Mouse (Mus musculus) stomach, embryonic 14.5 days (tissue): Measurements from ENCODE around the gene Atp6v0a1. TPM values are rescaled to one million over a fixed set of nuclear protein-coding genes. Genes with fewer than 3 reads are reported as not detected.
A peak's percentile ranks its signal among the peaks of the same experiment; 100 is the strongest.

ENCODE experiments used
- ATAC-seq: fragments of 200-750 bp; cut with Nextera tagmentation; 2 replicates; pipeline ENCODE4 v1.8.0; 2017; ENCODE audit warnings: low read depth, moderate TSS enrichment; ENCODE audit not compliant: insufficient number of reproducible peaks, insufficient read depth, low FRiP score
- H3K27ac ChIP-seq: fragments of 300-500 bp; sonication (generic); 2 replicates; pipeline ENCODE4 v1.5.1; 2014; ENCODE audit warnings: mild to moderate bottlenecking, low read length, moderate library complexity, mixed read lengths
- H3K27me3 ChIP-seq: fragments of 300-500 bp; sonication (generic); 2 replicates; pipeline ENCODE4 v1.6.1; 2014; ENCODE audit warnings: low read length, control low read depth, mixed read lengths; ENCODE audit not compliant: control insufficient read depth, insufficient read depth
- H3K36me3 ChIP-seq: fragments of 300-500 bp; sonication (generic); 2 replicates; pipeline ENCODE4 v1.6.1; 2014; ENCODE audit warnings: mild to moderate bottlenecking, control low read depth, low read length, moderate library complexity, mixed read lengths; ENCODE audit not compliant: control insufficient read depth, insufficient read depth
- H3K4me1 ChIP-seq: fragments of 300-500 bp; sonication (generic); 2 replicates; pipeline ENCODE4 v1.6.1; 2014; ENCODE audit warnings: low read length, control low read depth, mixed read lengths; ENCODE audit not compliant: control insufficient read depth, insufficient read depth
- H3K4me2 ChIP-seq: fragments of 300-500 bp; sonication (generic); replicated peaks from 2 replicates; pipeline ENCODE4 v1.6.1; 2014; ENCODE audit warnings: low read depth, low read length, control low read depth
- H3K4me3 ChIP-seq: fragments of 300-500 bp; sonication (generic); 2 replicates; pipeline ENCODE4 v1.5.1; 2014; ENCODE audit warnings: low read depth, low read length, control low read depth
- H3K9ac ChIP-seq: fragments of 300-500 bp; sonication (generic); replicated peaks from 2 replicates; pipeline ENCODE4 v1.6.1; 2014; ENCODE audit warnings: low read depth, mild to moderate bottlenecking, control low read depth, low read length, moderate library complexity, mixed read lengths
- H3K9me3 ChIP-seq: fragments of 300-500 bp; sonication (generic); 2 replicates; pipeline ENCODE4 v1.6.1; 2016; ENCODE audit warnings: low read depth, low read length, control low read depth; ENCODE audit not compliant: control insufficient read depth
- WGBS: fragments of 180-500 bp; shearing (Covaris S2); extraction: QIAGEN DNeasy Blood & Tissue Kit; methylation state at CpG from one replicate; pipeline ENCODE4 v1.1.7; 2014; 5-methylcytosine and 5-hydroxymethylcytosine counted together
- polyA plus RNA-seq: library from polyadenylated mRNA; unstranded; fragments of >200 nt; fragmentation: Nextera tagmentation; extraction: Ambion mirVana; gene quantifications from 2 replicates; pipeline ENCODE4 v1.2.1, GENCODE M21; 2014

The Atp6v0a1 gene
- polyA plus RNA-seq, 1 experiment from 2014 or later = 42.0 TPM

DNA sequence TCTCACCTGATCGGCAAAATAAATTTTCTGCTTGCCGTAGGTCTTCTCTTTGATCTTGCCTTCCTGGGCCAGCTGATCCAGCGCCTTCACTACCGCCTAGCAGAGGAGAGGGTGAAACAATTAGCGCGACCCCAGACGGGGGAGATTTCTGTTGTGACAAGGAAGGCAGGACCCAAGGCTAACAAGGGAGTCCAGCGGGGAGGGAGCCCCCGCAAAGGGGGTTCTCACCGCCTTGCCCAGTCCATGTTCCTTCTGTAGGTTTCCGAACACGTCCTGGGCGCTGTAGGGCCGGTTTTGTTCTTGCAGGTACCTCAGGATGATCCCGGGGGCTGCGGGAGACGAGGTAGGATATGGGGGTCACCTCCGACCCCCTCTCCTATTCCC lies 85.7 kb downstream of the Atp6v0a1 start:
- peak; percentile 44 for ATAC-seq
- peak overlapping the region; percentile 96 for H3K4me2 ChIP-seq
- peak overlapping the region; percentile 68 for H3K4me3 ChIP-seq
- H3K4me1 ChIP-seq = peaks cover 6% of the 10 kb centered on the region; the same call in 1 of the 2 replicates
- 2% methylated on average over 18 of the region's 18 CpGs for WGBS
- H3K27me3 ChIP-seq = no peaks in the 10 kb centered on the region
- H3K36me3 ChIP-seq = peaks cover 57% of the 10 kb centered on the region
- peak overlapping the region; percentile 75 for H3K9ac ChIP-seq
- H3K27ac ChIP-seq = no peak overlapping the region
- H3K9me3 ChIP-seq = no peaks in the 10 kb centered on the region

DNA sequence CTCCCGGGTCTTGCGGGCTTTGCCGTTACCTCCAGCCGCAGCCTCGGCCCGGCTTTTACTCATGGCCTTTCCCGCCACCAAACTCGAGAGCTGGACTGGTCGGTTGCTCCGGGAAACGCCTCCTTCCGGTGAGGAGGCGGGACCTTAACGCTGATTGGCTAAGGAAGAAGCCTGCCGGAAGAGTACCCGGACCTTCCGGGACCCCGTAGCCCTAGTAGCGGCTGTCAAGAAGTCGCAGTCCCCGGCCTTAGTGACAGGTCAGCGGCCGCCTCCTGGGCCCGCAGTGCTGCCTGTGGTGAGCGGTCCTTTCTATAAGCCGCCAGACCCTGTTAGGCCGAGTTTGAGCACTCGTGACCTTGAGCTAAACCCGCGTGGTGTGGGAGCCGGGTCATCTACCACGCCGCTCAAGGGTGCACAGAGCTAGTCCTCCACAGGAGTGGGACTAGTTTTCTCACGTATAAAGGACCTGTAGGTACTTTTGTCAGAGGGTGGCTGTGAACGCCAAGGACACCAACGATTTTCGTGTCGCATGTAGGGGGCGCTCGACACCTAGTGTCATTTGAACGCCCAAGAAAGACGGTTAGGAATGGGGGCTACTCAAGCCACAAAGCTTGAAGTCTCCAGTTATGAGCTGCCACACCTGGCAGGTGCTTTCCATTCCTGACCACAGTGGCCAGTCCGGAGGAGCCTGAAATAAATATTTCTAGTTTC lies 86.2 kb downstream of the Atp6v0a1 start, which contains the start of gene Psmc3ip:
Psmc3ip (minus strand) TSS at position 123 of the 711 bp plus-strand sequence.
- H3K4me2 ChIP-seq = peak within 1 kb of the TSS; percentile 96
- H3K4me1 ChIP-seq = peaks cover 6% of the 10 kb centered on the region; the same call in 1 of the 2 replicates
- peak within 1 kb of the TSS; percentile 68 for H3K4me3 ChIP-seq
- H3K27me3 ChIP-seq = no peaks in the 10 kb centered on the region
- peaks cover 58% of the 10 kb centered on the region for H3K36me3 ChIP-seq
- H3K9me3 ChIP-seq = no peaks in the 10 kb centered on the region
- H3K9ac ChIP-seq = peak within 1 kb of the TSS; percentile 75
- peak within 1 kb of the TSS; percentile 85; the same call in 1 of the 2 replicates for H3K27ac ChIP-seq
- peak; percentile 94 for ATAC-seq
- WGBS = 2% methylated on average over 43 of the region's 43 CpGs

DNA sequence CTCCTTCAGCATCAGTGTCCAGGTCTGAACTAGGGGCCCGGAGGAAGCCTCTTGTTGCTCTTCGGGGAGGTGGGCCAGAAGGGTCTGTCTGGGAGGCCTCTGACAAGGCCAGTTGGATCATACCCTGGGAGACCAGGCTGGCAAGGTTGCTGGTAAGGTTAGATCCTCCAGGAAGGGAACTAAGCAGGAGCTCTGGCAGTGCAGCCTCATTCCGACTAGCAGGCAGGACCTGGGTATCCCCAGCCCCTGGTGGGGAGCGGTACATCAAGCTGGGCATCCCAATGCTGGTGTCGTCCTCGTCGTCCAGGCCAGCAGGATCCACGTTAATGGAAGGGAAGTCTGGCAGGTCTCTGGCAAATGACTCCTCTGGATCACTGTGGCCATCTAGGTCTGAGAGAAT lies 89.0 kb downstream of the Atp6v0a1 start:
- Histone ChIP-seq H3K4me3 (no peak overlapping the region), H3K27me3 (no peaks in the 10 kb centered on the region), H3K36me3 (peaks cover 59% of the 10 kb centered on the region), H3K9ac (no peak overlapping the region), H3K4me2 (no peak overlapping the region), H3K4me1 (peaks cover 6% of the 10 kb centered on the region; the same call in 1 of the 2 replicates), H3K9me3 (no peaks in the 10 kb centered on the region), H3K27ac (no peak overlapping the region)
- WGBS = 88% methylated on average over 8 of the region's 8 CpGs
- ATAC-seq = no peak

DNA sequence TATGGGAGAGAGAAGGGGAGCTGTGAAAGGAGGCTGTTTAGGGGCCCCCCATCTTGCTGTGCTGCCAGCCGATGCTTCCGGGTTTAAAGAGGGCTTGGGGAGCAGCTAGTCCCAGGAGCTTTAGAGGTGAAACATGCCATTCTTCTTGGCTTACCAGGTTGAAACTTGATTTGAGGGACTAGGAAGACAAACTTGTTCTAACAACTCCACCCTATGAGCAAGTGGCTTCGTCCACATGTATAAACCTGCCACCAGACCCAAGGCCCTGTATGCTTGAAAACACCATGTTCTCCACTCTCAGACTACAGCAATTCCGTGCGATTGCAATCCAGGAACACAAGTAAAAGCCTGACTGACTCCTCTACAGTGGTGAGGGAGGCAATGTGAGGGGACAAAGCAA lies 93.8 kb downstream of the Atp6v0a1 start:
- Histone ChIP-seq H3K4me1 (no peaks in the 10 kb centered on the region), H3K4me2 (no peak overlapping the region), H3K36me3 (peaks cover 53% of the 10 kb centered on the region), H3K9ac (no peak overlapping the region), H3K4me3 (no peak overlapping the region), H3K27me3 (no peaks in the 10 kb centered on the region), H3K27ac (peak overlapping the region; percentile 72; the same call in 1 of the 2 replicates), H3K9me3 (no peaks in the 10 kb centered on the region)
- 77% methylated on average over 5 of the region's 5 CpGs for WGBS
- ATAC-seq = no peak

DNA sequence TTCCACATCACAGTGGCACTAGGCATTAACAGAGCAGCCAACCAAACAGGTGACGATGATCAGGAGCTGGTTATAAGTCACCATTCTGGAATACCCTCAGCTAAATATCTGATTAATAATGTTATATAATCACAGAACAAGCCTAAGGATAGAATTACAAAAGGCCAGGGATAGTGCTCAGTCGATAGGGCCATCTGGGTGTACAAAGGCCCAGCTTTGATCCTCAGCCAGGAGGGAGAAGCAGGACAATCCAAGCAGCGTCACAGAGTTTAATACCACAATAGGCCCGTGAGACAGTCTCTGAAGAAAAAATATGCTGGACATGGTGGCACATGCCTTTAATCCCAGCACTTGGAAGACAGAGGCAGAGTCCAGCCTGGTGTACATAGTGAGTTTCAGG lies 100.1 kb downstream of the Atp6v0a1 start:
- H3K27ac ChIP-seq = no peak overlapping the region
- no peak for ATAC-seq
- H3K4me1 ChIP-seq = peaks cover 5% of the 10 kb centered on the region; the same call in 1 of the 2 replicates
- no peak overlapping the region for H3K4me3 ChIP-seq
- peaks cover 5% of the 10 kb centered on the region; the same call in 1 of the 2 replicates for H3K36me3 ChIP-seq
- no peaks in the 10 kb centered on the region for H3K9me3 ChIP-seq
- H3K27me3 ChIP-seq = no peaks in the 10 kb centered on the region
- H3K9ac ChIP-seq = no peak overlapping the region
- no peak overlapping the region for H3K4me2 ChIP-seq
- WGBS = 76% methylated on average over 4 of the region's 4 CpGs

DNA sequence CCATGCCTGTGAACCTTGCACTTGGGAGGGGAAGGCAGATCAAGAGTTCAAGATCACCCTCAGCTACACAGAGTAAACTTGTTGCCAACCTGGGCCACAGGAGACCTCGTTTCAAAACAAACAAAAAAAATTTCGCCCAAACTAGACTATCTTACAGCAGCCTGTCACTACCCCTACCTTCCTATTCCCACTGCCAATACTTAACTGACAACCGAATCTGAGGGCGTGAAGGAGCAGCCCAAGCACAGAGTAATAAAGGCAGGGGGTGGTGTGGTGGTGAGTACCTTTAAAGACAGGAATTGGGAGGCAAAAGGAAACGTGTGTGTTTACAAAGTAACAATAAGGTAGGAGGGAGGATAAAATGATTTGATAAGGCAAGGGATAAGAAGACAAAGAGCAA lies 101.5 kb downstream of the Atp6v0a1 start:
- Histone ChIP-seq H3K9ac (no peak overlapping the region), H3K27me3 (no peaks in the 10 kb centered on the region), H3K27ac (no peak overlapping the region), H3K36me3 (peaks cover 5% of the 10 kb centered on the region; the same call in 1 of the 2 replicates), H3K4me2 (no peak overlapping the region), H3K4me1 (peaks cover 5% of the 10 kb centered on the region; the same call in 1 of the 2 replicates), H3K9me3 (no peaks in the 10 kb centered on the region), H3K4me3 (no peak overlapping the region)
- 43% methylated on average over 5 of the region's 5 CpGs for WGBS
- ATAC-seq = no peak

DNA sequence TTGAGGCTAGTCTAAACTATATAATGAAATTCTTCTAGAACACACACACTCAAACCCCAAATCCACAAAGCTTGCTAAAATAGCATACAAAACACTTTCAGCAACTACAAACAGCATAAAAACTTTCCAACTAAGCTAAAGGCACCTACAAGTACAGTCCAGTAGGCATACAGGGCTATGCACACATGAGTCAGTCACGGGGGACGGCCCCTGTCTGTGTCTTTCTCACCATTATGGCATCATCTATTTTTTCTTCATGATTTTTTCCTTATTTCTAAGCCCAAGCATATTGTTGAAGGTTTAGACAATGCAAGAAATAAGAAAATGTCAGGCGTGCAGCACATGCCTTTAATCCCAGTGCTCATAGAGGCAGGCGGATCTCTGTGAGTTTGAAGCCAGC lies 101.9 kb downstream of the Atp6v0a1 start:
- Histone ChIP-seq H3K36me3 (peaks cover 5% of the 10 kb centered on the region; the same call in 1 of the 2 replicates), H3K4me3 (no peak overlapping the region), H3K9ac (no peak overlapping the region), H3K4me1 (peaks cover 5% of the 10 kb centered on the region; the same call in 1 of the 2 replicates), H3K9me3 (no peaks in the 10 kb centered on the region), H3K27ac (no peak overlapping the region), H3K4me2 (no peak overlapping the region), H3K27me3 (no peaks in the 10 kb centered on the region)
- ATAC-seq = no peak
- 82% methylated on average over 4 of the region's 4 CpGs for WGBS

DNA sequence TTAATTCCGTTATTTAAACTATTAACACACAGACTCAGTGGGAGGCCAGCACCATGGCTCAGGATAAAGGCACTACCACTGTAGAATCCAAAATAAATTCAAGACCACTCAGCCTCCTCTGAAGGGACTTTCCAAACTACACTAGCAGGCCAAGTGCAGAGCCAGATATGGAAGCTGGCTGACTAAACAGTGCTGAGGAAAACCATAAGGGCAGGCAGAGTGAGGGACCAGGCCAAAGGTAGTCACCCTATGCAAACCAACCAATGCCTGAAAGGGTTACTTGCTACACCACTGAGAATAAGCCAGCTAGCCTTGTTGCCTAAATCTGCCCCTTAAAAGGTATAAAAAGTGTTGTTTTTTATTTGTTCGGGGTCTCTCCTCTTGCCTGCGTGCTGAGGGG lies 102.9 kb downstream of the Atp6v0a1 start:
- no peaks in the 10 kb centered on the region for H3K27me3 ChIP-seq
- no peak overlapping the region for H3K9ac ChIP-seq
- no peaks in the 10 kb centered on the region for H3K9me3 ChIP-seq
- H3K4me3 ChIP-seq = no peak overlapping the region
- ATAC-seq = no peak
- H3K4me1 ChIP-seq = peaks cover 5% of the 10 kb centered on the region; the same call in 1 of the 2 replicates
- H3K27ac ChIP-seq = no peak overlapping the region
- peaks cover 5% of the 10 kb centered on the region; the same call in 1 of the 2 replicates for H3K36me3 ChIP-seq
- no peak overlapping the region for H3K4me2 ChIP-seq
- WGBS = 94% methylated on average over 3 of the region's 3 CpGs
